Mouse (Mus musculus): Measurements from ENCODE around the gene Wapl.

DNA sequence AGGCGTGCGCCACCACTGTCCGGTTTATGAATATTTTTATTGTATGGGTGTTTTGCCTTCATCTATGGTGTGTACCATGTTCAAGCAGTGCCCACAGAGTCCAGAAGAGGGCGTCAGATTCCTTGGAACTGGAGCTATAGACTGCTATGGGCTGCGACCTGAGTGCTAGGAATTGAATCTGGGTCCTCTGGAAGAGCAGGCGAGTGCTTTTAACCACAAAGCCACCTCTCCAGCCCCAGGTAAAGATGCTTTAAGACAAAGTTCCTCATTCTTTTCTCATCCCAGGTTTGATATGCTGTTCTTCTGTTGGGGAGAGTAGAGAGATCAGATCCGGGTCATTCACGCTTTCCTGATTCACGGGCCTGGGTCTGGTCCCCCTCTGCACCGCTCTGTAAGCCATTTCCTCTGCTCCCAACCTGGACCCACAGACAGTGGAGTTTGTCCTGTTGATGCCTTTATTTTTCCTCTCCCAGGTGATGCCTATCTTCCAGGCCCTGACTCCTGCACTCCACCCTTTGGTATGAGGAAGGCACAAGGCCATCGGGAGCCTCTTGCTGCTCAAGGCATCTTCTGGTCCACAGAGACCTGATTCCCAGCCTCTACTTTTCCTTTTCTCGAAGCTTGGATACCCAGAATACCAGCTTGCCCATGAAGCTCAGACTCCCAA is 103.1 kb downstream of the Wapl start:
- TF ChIP-seq CTCF (IDR thresholded peaks at IDR 0.05; ENCODE audit: control insufficient read depth, insufficient read depth, insufficient replicate concordance, low read depth, low read length) = no peak
- no peak for TF ChIP-seq POLR2A (IDR thresholded peaks at IDR 0.05; ENCODE audit: control insufficient read depth, low read depth, low read length)
